Mouse (Mus musculus): ENCODE data around the gene Mfsd4b5.

DNA sequence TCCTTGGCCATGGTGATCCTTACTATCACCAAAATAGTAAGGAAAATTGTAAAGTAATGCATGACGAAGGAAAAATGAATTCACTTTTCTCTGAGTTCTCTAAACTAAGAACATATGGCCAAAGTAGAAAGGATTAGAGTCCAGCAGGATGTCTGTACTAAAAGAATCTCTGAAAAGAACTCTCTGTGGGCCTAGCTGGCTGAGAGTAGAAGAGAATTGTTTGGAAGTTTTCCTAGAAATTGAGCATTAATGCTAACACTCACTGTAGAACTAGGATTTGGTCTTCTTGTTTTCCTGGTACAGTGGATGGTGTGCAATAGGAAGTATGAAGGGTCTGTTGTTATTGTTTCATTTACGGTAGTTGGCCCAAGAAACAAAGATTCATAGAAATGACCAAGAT, 31.3 kb downstream of the Mfsd4b5 start:
- TF ChIP-seq TAL1 (conservative IDR thresholded peaks at IDR 0.05; ENCODE audit: low read depth, low read length) (no peak), CTCF (IDR thresholded peaks at IDR 0.05; ENCODE audit: low read depth, low read length) (no peak), GATA1 (IDR thresholded peaks at IDR 0.05; ENCODE audit: borderline replicate concordance, low read length) (no peak), POLR2AphosphoS5 (IDR thresholded peaks at IDR 0.05; ENCODE audit: insufficient replicate concordance, low read depth, low read length) (no peak)
